Mouse (Mus musculus) ES-Bruce4 (cell line): Measurements from ENCODE around the gene Ryr2. TPM values are rescaled to one million over a fixed set of nuclear protein-coding genes. Genes with fewer than 3 reads are reported as not detected.
A peak's percentile ranks its signal among the peaks of the same experiment; 100 is the strongest.

Experiments
- H3K27ac ChIP-seq: 2 replicates; pipeline ENCODE4 v1.5.1; 2012; ENCODE audit warnings: low read length, inconsistent platforms; ENCODE audit not compliant: insufficient read depth
- H3K27me3 ChIP-seq: 2 replicates; pipeline ENCODE4 v1.6.1; 2012; ENCODE audit warnings: mild to moderate bottlenecking, low read length, inconsistent platforms; ENCODE audit not compliant: control insufficient read depth, poor library complexity, insufficient read depth, severe bottlenecking
- H3K36me3 ChIP-seq: 2 replicates; pipeline ENCODE4 v1.6.1; 2012; ENCODE audit warnings: inconsistent platforms, mild to moderate bottlenecking, low read length, moderate library complexity; ENCODE audit not compliant: control insufficient read depth, poor library complexity, insufficient read depth, severe bottlenecking
- H3K4me1 ChIP-seq: one replicate; pipeline ENCODE4 v1.8.1; 2011; ENCODE audit warnings: low read length; ENCODE audit not compliant: control insufficient read depth, insufficient read depth
- H3K4me3 ChIP-seq: 2 replicates; pipeline ENCODE4 v1.5.1; 2011; ENCODE audit warnings: low read depth, mild to moderate bottlenecking, low read length
- H3K9ac ChIP-seq: 2 replicates; pipeline ENCODE4 v1.6.1; 2012; ENCODE audit warnings: low read depth, mild to moderate bottlenecking, inconsistent platforms; ENCODE audit not compliant: poor library complexity, severe bottlenecking
- H3K9me3 ChIP-seq: replicated peaks from 2 replicates; pipeline ENCODE4 v1.6.1; 2012; ENCODE audit warnings: mild to moderate bottlenecking, low read length, inconsistent platforms; ENCODE audit not compliant: control insufficient read depth, poor library complexity, insufficient read depth, severe bottlenecking
- CTCF ChIP-seq: IDR thresholded peaks from one replicate; pipeline ENCODE4 v1.8.1; 2011; ENCODE audit warnings: low read depth, low read length
- EP300 ChIP-seq: IDR thresholded peaks from 2 replicates; pipeline ENCODE4 v1.6.1; 2011; ENCODE audit warnings: low read depth, low read length; ENCODE audit not compliant: insufficient read depth
- POLR2A ChIP-seq: IDR thresholded peaks from one replicate; pipeline ENCODE4 v1.8.1; 2011; ENCODE audit warnings: low read length; ENCODE audit not compliant: insufficient read depth
- polyA plus RNA-seq: library from polyadenylated mRNA; stranded (reverse); fragments of >200 nt; gene quantifications from 2 replicates; pipeline ENCODE4 v1.2.4, GENCODE M21; 2011; ENCODE audit warnings: low read depth; ENCODE audit not compliant: missing spikeins, insufficient read depth, insufficient read length

The Ryr2 gene
- polyA plus RNA-seq, 1 experiment = 2.9 TPM

- H3K36me3 ChIP-seq = no peaks in the 10 kb centered on the region
- H3K4me3 ChIP-seq = no peak overlapping the region
- H3K4me1 ChIP-seq = peaks cover 5% of the 10 kb centered on the region
- TF ChIP-seq CTCF (no peak), POLR2A (no peak), EP300 (peak; percentile 58; the same call in 1 of the 2 replicates)
- no peak overlapping the region for H3K9ac ChIP-seq
- 0 out of 2 replicates have a peak overlapping the region, but pooled peaks have one; percentile 19 for H3K27ac ChIP-seq
- no peaks in the 10 kb centered on the region for H3K9me3 ChIP-seq
- no peaks in the 10 kb centered on the region for H3K27me3 ChIP-seq
Observed at GRCm38 (mm10) chr13:11908123-11908522, 198.6 kb downstream of the Ryr2 start.

- H3K27me3 ChIP-seq = no peaks in the 10 kb centered on the region
- H3K9me3 ChIP-seq = no peaks in the 10 kb centered on the region
- peaks cover 4% of the 10 kb centered on the region for H3K4me1 ChIP-seq
- TF ChIP-seq EP300 (no peak), CTCF (no peak), POLR2A (no peak)
- H3K27ac ChIP-seq = no peak overlapping the region
- H3K9ac ChIP-seq = no peak overlapping the region
- no peaks in the 10 kb centered on the region for H3K36me3 ChIP-seq
- H3K4me3 ChIP-seq = no peak overlapping the region
Observed at GRCm38 (mm10) chr13:11905126-11905525, 201.6 kb downstream of the Ryr2 start.

DNA sequence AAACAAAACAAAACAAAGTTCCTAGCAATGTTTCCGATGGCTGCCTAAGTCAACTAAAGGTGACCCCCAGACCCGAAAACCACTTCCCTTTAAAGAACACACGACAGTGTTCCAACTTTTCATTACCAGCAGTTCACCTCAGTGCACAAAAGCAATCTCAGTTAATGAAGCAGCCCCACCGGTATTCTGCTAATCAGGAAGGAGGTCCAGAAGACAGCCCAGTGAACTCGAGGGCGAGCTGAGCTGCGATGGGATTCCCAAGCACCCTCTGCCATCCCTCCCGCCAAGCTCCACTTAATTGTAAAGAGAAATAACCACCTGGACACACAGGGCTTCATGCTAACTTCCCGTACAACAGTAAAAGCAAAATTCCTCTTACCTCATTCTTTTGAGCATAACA lies 203.5 kb downstream of the Ryr2 start:
- Histone ChIP-seq H3K27me3 (no peaks in the 10 kb centered on the region), H3K36me3 (no peaks in the 10 kb centered on the region), H3K4me1 (peaks cover 4% of the 10 kb centered on the region), H3K9me3 (0 out of 2 replicates have a peak, but pooled peaks cover 3% of the 10 kb centered on the region), H3K27ac (no peak overlapping the region), H3K4me3 (no peak overlapping the region), H3K9ac (no peak overlapping the region)
- no peak for TF ChIP-seq POLR2A
- TF ChIP-seq CTCF = no peak
- no peak for TF ChIP-seq EP300

DNA sequence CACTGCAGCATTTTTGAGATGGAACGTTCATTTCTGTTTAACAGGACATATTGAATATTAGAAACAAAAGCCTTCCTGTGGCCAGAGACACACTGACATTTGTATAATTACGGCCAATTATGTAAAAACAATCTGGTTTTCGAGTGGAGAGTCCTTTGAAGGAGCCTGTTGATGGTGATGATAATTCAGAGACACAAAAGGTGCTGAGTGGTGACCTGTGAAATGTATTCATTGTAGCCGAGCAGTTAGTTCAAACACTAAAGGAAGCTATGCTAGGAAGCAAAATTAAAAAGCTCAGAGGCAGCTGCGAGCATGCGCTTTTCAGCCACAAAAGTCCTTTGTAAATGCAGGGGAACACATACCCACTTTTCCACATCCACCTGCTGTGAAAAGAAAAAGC lies 203.9 kb downstream of the Ryr2 start:
- Histone ChIP-seq H3K27ac (no peak overlapping the region), H3K9ac (no peak overlapping the region), H3K36me3 (no peaks in the 10 kb centered on the region), H3K9me3 (0 out of 2 replicates have a peak, but pooled peaks cover 3% of the 10 kb centered on the region), H3K4me3 (no peak overlapping the region), H3K27me3 (no peaks in the 10 kb centered on the region), H3K4me1 (peaks cover 2% of the 10 kb centered on the region)
- no peak for TF ChIP-seq CTCF
- no peak for TF ChIP-seq EP300
- no peak for TF ChIP-seq POLR2A

DNA sequence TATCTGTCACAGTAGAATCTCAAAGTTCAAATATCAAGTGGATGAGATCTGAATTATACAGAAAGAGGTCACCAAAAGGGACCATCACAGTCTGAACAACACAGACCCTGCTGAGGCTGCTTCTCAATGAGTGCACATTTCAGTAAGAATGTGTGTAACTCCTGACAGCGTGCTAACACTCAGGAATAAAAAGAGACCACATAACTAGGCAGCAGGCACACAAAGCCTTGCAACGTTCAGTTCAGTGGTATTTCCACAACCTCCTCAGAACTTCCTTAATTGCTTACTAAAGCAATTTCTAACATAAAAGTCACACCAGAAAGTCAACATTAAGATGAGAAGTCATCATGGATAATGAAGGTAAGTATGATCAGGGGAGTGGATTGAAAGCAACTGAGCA lies 206.1 kb downstream of the Ryr2 start:
- TF ChIP-seq POLR2A (no peak), CTCF (no peak), EP300 (no peak)
- Histone ChIP-seq H3K36me3 (no peaks in the 10 kb centered on the region), H3K9me3 (0 out of 2 replicates have a peak, but pooled peaks cover 3% of the 10 kb centered on the region), H3K4me3 (no peak overlapping the region), H3K27ac (no peak overlapping the region), H3K9ac (no peak overlapping the region), H3K4me1 (no peaks in the 10 kb centered on the region), H3K27me3 (no peaks in the 10 kb centered on the region)

GRCm38 (mm10) chr13:11895631-11896030 lies 211.1 kb downstream of the Ryr2 start:
- Histone ChIP-seq H3K9me3 (0 out of 2 replicates have a peak, but pooled peaks cover 3% of the 10 kb centered on the region), H3K9ac (no peak overlapping the region), H3K4me3 (no peak overlapping the region), H3K36me3 (no peaks in the 10 kb centered on the region), H3K27me3 (no peaks in the 10 kb centered on the region; the same call in none of the 2 replicates), H3K4me1 (no peaks in the 10 kb centered on the region), H3K27ac (no peak overlapping the region)
- TF ChIP-seq CTCF (no peak), EP300 (no peak), POLR2A (no peak)
